Mouse (Mus musculus): ENCODE results near the gene Agbl4. TPM values are rescaled to one million over a fixed set of nuclear protein-coding genes. Genes with fewer than 3 reads are reported as not detected.

The Agbl4 gene
- polyA plus RNA-seq, 1 experiment from 2014 or later, result 0.35 TPM

GRCm38 (mm10) chr4:111294528-111295241 lies 897.2 kb downstream of the Agbl4 start:
- no peaks in the 10 kb centered on the region for H3K4me1 ChIP-seq

GRCm38 (mm10) chr4:111306518-111306917 lies 909.1 kb downstream of the Agbl4 start:
- Histone ChIP-seq H3K9ac (no peak overlapping the region), H3K4me3 (no peak overlapping the region), H3K36me3 (no peaks in the 10 kb centered on the region), H3K4me1 (no peaks in the 10 kb centered on the region; the same call in 1 of the 2 replicates), H3K27me3 (no peaks in the 10 kb centered on the region), H3K9me3 (no peaks in the 10 kb centered on the region), H3K27ac (no peak overlapping the region), H3K4me2 (replicated peaks) (no peak overlapping the region)
- 71% methylated on average over 1 of the region's 1 CpGs for WGBS
- ATAC-seq (ENCODE audit: insufficient number of reproducible peaks, insufficient read depth, low FRiP score, low TSS enrichment), result no peak

More at GRCm38 (mm10) chr4:111294528-111295241, 897.2 kb downstream of the Agbl4 start:
- 59% methylated on average over 3 of the region's 3 CpGs for WGBS
- Histone ChIP-seq H3K36me3 (no peaks in the 10 kb centered on the region), H3K4me2 (replicated peaks) (no peak overlapping the region), H3K27ac (no peak overlapping the region), H3K9ac (no peak overlapping the region), H3K4me3 (no peak overlapping the region), H3K9me3 (no peaks in the 10 kb centered on the region), H3K27me3 (no peaks in the 10 kb centered on the region)
- ATAC-seq (ENCODE audit: insufficient number of reproducible peaks, insufficient read depth, low FRiP score, low TSS enrichment), result no peak

GRCm38 (mm10) chr4:111307166-111307565 lies 909.7 kb downstream of the Agbl4 start:
- 58% methylated on average over 7 of the region's 7 CpGs for WGBS
- H3K36me3 ChIP-seq, result no peaks in the 10 kb centered on the region
- H3K4me1 ChIP-seq, result no peaks in the 10 kb centered on the region; the same call in 1 of the 2 replicates
- no peak for ATAC-seq (ENCODE audit: insufficient number of reproducible peaks, insufficient read depth, low FRiP score, low TSS enrichment)
- no peaks in the 10 kb centered on the region for H3K9me3 ChIP-seq
- no peak overlapping the region for H3K4me3 ChIP-seq
- H3K4me2 ChIP-seq (replicated peaks), result no peak overlapping the region
- no peak overlapping the region for H3K27ac ChIP-seq
- H3K27me3 ChIP-seq, result no peaks in the 10 kb centered on the region
- H3K9ac ChIP-seq, result no peak overlapping the region

GRCm38 (mm10) chr4:111307633-111308032 lies 910.2 kb downstream of the Agbl4 start:
- Histone ChIP-seq H3K9ac (no peak overlapping the region), H3K4me2 (replicated peaks) (no peak overlapping the region), H3K4me3 (no peak overlapping the region), H3K36me3 (no peaks in the 10 kb centered on the region), H3K9me3 (no peaks in the 10 kb centered on the region), H3K27me3 (no peaks in the 10 kb centered on the region), H3K27ac (no peak overlapping the region), H3K4me1 (no peaks in the 10 kb centered on the region; the same call in 1 of the 2 replicates)
- WGBS, result 55% methylated on average over 5 of the region's 5 CpGs
- ATAC-seq (ENCODE audit: insufficient number of reproducible peaks, insufficient read depth, low FRiP score, low TSS enrichment), result no peak

GRCm38 (mm10) chr4:111308572-111309288 lies 911.3 kb downstream of the Agbl4 start:
- WGBS, result 72% methylated on average over 3 of the region's 3 CpGs
- ATAC-seq (ENCODE audit: insufficient number of reproducible peaks, insufficient read depth, low FRiP score, low TSS enrichment), result no peak

GRCm38 (mm10) chr4:111327094-111327493 lies 929.6 kb downstream of the Agbl4 start:
- WGBS, result 72% methylated on average over 11 of the region's 11 CpGs
- H3K27ac ChIP-seq, result no peak overlapping the region

More at GRCm38 (mm10) chr4:111308572-111309288, 911.3 kb downstream of the Agbl4 start:
- H3K4me3 ChIP-seq, result no peak overlapping the region
- no peaks in the 10 kb centered on the region for H3K9me3 ChIP-seq
- no peaks in the 10 kb centered on the region for H3K36me3 ChIP-seq
- no peaks in the 10 kb centered on the region; the same call in 1 of the 2 replicates for H3K4me1 ChIP-seq
- H3K9ac ChIP-seq, result no peak overlapping the region
- H3K27me3 ChIP-seq, result no peaks in the 10 kb centered on the region
- no peak overlapping the region for H3K27ac ChIP-seq
- H3K4me2 ChIP-seq (replicated peaks), result no peak overlapping the region

GRCm38 (mm10) chr4:111327760-111328373 lies 930.4 kb downstream of the Agbl4 start:
- no peak overlapping the region for H3K9ac ChIP-seq
- no peaks in the 10 kb centered on the region for H3K9me3 ChIP-seq
- H3K27me3 ChIP-seq, result no peaks in the 10 kb centered on the region
- WGBS, result 60% methylated on average over 11 of the region's 11 CpGs
- no peak overlapping the region for H3K27ac ChIP-seq
- H3K4me2 ChIP-seq (replicated peaks), result no peak overlapping the region
- H3K36me3 ChIP-seq, result no peaks in the 10 kb centered on the region
- no peak for ATAC-seq (ENCODE audit: insufficient number of reproducible peaks, insufficient read depth, low FRiP score, low TSS enrichment)
- H3K4me1 ChIP-seq, result no peaks in the 10 kb centered on the region
- H3K4me3 ChIP-seq, result no peak overlapping the region

More at GRCm38 (mm10) chr4:111327094-111327493, 929.6 kb downstream of the Agbl4 start:
- Histone ChIP-seq H3K27me3 (no peaks in the 10 kb centered on the region), H3K4me1 (no peaks in the 10 kb centered on the region), H3K4me3 (no peak overlapping the region), H3K4me2 (replicated peaks) (no peak overlapping the region), H3K36me3 (no peaks in the 10 kb centered on the region), H3K9ac (no peak overlapping the region), H3K9me3 (no peaks in the 10 kb centered on the region)
- no peak for ATAC-seq (ENCODE audit: insufficient number of reproducible peaks, insufficient read depth, low FRiP score, low TSS enrichment)

GRCm38 (mm10) chr4:111329501-111329900 lies 932.0 kb downstream of the Agbl4 start:
- Histone ChIP-seq H3K27ac (no peak overlapping the region), H3K27me3 (no peaks in the 10 kb centered on the region), H3K4me1 (no peaks in the 10 kb centered on the region), H3K4me2 (replicated peaks) (no peak overlapping the region), H3K4me3 (no peak overlapping the region), H3K9ac (no peak overlapping the region), H3K36me3 (no peaks in the 10 kb centered on the region), H3K9me3 (no peaks in the 10 kb centered on the region)
- no peak for ATAC-seq (ENCODE audit: insufficient number of reproducible peaks, insufficient read depth, low FRiP score, low TSS enrichment)
- WGBS, result 63% methylated on average over 4 of the region's 4 CpGs

- no peak for ATAC-seq (ENCODE audit: insufficient number of reproducible peaks, insufficient read depth, low FRiP score, low TSS enrichment)
- H3K4me3 ChIP-seq, result no peak overlapping the region
- no peaks in the 10 kb centered on the region for H3K27me3 ChIP-seq
- no peak overlapping the region for H3K9ac ChIP-seq
- no peak overlapping the region for H3K27ac ChIP-seq
- H3K9me3 ChIP-seq, result no peaks in the 10 kb centered on the region
- no peaks in the 10 kb centered on the region for H3K4me1 ChIP-seq
- no peaks in the 10 kb centered on the region for H3K36me3 ChIP-seq
- no peak overlapping the region for H3K4me2 ChIP-seq (replicated peaks)
- WGBS, result 84% methylated on average over 4 of the region's 4 CpGs
Measured at GRCm38 (mm10) chr4:111332864-111333263, 935.4 kb downstream of the Agbl4 start.

- 0 out of 2 replicates have a peak, but pooled peaks have one; percentile 10 for ATAC-seq (ENCODE audit: insufficient number of reproducible peaks, insufficient read depth, low FRiP score, low TSS enrichment)
- no peak overlapping the region for H3K4me3 ChIP-seq
- WGBS, result 42% methylated on average over 4 of the region's 4 CpGs
- H3K36me3 ChIP-seq, result no peaks in the 10 kb centered on the region
- H3K27ac ChIP-seq, result no peak overlapping the region
- H3K4me1 ChIP-seq, result peaks cover 11% of the 10 kb centered on the region; the same call in 1 of the 2 replicates
- no peak overlapping the region for H3K4me2 ChIP-seq (replicated peaks)
- H3K27me3 ChIP-seq, result no peaks in the 10 kb centered on the region
- no peaks in the 10 kb centered on the region for H3K9me3 ChIP-seq
- no peak overlapping the region for H3K9ac ChIP-seq
Measured at GRCm38 (mm10) chr4:111349965-111350364, 952.5 kb downstream of the Agbl4 start.

- peaks cover 11% of the 10 kb centered on the region; the same call in 1 of the 2 replicates for H3K4me1 ChIP-seq
- H3K27me3 ChIP-seq, result no peaks in the 10 kb centered on the region
- H3K9me3 ChIP-seq, result no peaks in the 10 kb centered on the region
- no peaks in the 10 kb centered on the region for H3K36me3 ChIP-seq
- no peak overlapping the region for H3K4me2 ChIP-seq (replicated peaks)
- no peak overlapping the region for H3K4me3 ChIP-seq
- no peak for ATAC-seq (ENCODE audit: insufficient number of reproducible peaks, insufficient read depth, low FRiP score, low TSS enrichment)
- H3K27ac ChIP-seq, result 0 out of 2 replicates have a peak overlapping the region, but pooled peaks have one; percentile 26
- no peak overlapping the region for H3K9ac ChIP-seq
- WGBS, result 33% methylated on average over 6 of the region's 6 CpGs
Measured at GRCm38 (mm10) chr4:111350615-111351525, 953.4 kb downstream of the Agbl4 start.
